Mouse (Mus musculus) embryo, embryonic 11 days (tissue): ENCODE results near the gene Hspa12a.
"Not testable (repeated sequence)": the region's sequence is repeated elsewhere in the genome, so short reads cannot be mapped to it uniquely, and the experiment has no call there.

Source experiments
- DNase-seq: peaks from one replicate; pipeline ENCODE4 v3.0.0-alpha.2; 2015

Gene Hspa12a

GRCm38 (mm10) chr19:58908018-58908417 is 35.4 kb downstream of the Hspa12a start:
- DNase-seq = no peak

DNA sequence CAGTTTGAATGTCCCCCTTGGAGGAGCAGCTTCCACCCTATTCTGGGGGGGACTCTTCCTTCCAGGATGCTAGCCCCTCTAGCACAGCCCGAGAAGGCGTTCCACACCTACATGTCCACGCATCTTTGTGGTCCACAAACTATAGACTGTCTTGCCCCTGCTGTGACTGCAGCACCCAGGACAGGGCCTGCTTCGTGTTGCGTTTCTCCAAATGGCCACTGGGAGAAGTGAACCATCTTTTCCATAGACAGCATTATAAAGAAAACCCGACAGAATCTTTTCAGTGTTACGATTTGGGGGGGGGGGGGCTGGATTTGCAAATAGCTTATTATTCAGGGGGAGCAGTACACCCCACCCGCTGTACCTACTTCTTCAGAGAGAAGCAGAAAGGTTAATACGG is 36.8 kb downstream of the Hspa12a start:
- no peak for DNase-seq

GRCm38 (mm10) chr19:58903899-58904327 is 39.5 kb downstream of the Hspa12a start:
- peak; percentile 86 for DNase-seq

DNA sequence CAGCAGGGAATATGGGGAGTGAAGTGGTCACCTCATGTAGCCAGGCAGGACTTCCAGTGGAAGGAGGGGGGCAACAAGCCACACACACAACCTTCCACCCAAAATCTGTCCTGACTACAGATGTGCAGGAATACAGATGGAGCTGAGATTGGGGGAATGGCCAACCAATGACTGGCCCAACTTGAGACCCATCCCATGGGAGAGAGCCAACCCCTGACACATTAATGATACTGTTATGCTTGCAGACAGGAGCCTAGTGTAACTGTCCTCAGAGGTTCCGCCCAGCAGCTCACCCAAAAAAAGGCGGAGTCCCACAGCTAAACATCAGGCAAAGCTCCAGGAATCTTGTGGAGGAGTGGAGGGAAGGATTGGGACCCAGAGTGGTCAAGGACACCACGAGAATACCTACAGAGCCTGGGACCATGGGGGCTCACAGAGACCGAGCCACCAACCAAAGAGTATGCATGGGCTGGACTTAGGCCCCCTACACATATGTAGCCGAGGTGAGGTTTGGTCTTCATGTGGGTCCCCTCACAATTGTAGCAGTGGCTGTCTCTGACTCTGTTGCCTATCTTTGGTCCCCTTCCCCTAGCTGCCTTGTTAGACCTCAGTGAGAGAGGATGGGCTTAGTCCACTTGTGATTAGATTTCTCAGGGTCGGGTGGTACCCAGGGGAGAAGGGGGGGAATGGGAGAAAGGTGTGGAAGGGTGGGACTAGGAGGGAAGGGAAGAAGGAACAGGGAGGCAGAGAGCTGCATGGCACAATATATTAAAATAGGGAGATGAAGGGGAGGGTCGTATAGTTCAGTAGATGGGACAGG is 40.2 kb downstream of the Hspa12a start:
- DNase-seq = no peak

- not testable (repeated sequence) for DNase-seq
Measured at GRCm38 (mm10) chr19:58900471-58900870, 43.0 kb downstream of the Hspa12a start.

DNA sequence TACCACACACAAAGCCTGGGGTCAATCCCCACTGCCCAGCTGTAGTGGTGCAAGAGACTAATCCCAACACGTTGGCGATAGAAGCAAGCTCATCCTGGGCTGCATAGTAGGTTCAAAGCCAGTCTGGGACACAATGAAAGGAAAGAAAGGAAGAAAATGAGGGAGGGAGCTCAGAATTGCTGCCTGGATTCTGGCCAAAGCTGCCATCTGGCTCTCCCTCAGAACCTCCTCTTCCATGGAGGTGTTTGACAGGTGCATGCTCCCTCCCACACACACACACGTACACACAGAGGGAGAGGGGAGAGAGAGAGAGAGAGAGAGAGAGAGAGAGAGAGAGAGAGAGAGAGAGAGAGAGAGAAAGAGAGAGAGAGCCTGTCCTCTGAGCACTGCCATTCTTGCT is 47.2 kb downstream of the Hspa12a start:
- no peak for DNase-seq

GRCm38 (mm10) chr19:58889306-58890038 is 54.0 kb downstream of the Hspa12a start:
- DNase-seq = no peak

DNA sequence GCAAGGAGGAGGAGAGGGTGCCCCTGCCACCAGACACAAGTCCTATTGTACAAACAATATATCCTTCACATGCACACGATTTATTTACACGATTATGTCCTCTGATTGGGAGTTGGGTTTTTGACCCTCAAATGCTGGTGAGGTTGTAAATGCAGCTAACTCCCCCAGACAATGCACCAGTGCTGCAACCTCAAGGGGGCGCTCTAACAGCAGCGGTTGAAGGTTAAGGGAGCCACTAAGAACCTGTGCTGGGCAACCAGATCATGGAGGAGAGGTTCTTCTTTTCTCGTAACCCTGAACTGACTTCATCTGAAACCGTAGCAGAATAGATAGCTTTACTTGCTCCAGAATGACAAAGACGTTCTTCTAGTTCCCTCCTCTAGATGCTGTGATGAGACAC is 57.0 kb downstream of the Hspa12a start:
- DNase-seq = no peak

- no peak for DNase-seq
Measured at GRCm38 (mm10) chr19:58883451-58883850, 60.0 kb downstream of the Hspa12a start.

GRCm38 (mm10) chr19:58882336-58882735 is 61.1 kb downstream of the Hspa12a start:
- DNase-seq = no peak

- DNase-seq = no peak
Measured at GRCm38 (mm10) chr19:58879330-58879957, 64.0 kb downstream of the Hspa12a start.

GRCm38 (mm10) chr19:58878560-58878959 is 64.9 kb downstream of the Hspa12a start:
- DNase-seq = no peak

GRCm38 (mm10) chr19:58873536-58873935 is 69.9 kb downstream of the Hspa12a start:
- DNase-seq = no peak

DNA sequence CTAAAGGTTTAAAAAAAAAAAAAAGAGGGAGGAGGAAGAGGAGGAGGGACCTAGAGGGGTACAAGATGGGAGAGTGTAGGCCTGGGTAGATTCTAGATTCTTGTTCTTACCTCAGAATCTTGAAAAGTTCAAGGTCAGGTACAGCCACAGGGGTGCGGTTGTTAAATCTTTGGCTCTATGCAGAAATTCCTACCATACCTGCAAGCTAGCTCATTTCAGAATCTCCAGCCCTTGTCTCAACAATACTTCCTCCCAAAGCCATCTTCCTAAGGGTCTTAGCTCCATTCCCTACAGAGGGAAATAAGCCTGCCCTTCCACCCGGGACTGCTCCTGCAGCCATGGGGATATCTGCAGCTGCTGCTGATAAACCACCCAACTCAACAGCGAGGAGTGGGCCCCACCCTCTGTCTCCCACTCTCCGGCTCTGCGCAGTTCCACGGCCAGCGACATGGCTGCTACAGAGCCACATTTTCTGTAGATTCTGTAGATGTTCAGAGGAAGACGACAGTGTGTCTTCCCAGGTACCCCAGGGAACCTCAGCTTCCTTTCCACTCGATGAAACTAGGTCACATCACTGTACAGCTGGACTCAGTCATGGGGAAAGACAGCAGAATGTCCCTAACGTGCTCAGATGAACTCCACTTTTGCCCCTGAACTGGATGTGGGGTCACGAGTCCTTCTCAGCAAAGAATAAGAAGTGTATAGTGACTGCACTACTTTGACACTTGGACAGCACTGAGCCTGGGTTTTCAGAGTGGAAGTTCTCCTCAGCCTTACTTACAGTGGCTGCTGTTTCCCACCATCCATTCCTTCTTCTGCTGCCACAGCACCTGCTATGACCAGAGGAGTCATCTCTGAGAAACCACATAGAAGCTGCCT is 70.8 kb downstream of the Hspa12a start:
- no peak for DNase-seq

GRCm38 (mm10) chr19:58871878-58872277 is 71.6 kb downstream of the Hspa12a start:
- DNase-seq = no peak

- peak; percentile 28 for DNase-seq
Measured at GRCm38 (mm10) chr19:58866651-58867050, 76.8 kb downstream of the Hspa12a start.

- no peak for DNase-seq
Measured at GRCm38 (mm10) chr19:58865224-58865623, 78.2 kb downstream of the Hspa12a start.

DNA sequence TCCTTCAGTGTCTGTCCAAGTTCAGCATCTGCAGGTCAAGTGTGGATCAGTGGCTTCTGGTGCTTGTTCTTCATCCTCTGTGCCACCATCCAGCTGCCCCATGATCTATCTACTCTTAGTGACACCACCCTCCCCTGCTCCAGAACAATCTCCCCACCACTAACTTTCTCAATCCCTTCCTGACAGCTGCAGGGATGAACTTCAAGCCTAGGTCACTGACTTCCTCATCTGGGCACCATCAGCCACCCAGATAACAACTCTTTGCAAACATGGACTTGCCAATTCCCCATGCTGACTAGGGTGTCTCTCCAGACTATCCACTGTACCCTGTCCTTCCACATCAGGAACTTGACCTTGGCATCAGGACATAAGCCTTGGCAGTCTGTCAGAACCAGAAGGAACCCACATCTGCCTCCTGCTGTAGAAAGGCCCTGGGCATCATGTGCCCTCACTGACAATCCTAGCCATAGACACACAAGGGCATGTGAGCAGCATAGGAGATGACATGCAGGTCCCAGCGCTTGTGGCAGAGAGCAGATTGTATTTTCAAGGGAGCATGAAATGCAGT is 79.4 kb downstream of the Hspa12a start:
- no peak for DNase-seq

- DNase-seq = no peak
Measured at GRCm38 (mm10) chr19:58861174-58861760, 82.2 kb downstream of the Hspa12a start.

DNA sequence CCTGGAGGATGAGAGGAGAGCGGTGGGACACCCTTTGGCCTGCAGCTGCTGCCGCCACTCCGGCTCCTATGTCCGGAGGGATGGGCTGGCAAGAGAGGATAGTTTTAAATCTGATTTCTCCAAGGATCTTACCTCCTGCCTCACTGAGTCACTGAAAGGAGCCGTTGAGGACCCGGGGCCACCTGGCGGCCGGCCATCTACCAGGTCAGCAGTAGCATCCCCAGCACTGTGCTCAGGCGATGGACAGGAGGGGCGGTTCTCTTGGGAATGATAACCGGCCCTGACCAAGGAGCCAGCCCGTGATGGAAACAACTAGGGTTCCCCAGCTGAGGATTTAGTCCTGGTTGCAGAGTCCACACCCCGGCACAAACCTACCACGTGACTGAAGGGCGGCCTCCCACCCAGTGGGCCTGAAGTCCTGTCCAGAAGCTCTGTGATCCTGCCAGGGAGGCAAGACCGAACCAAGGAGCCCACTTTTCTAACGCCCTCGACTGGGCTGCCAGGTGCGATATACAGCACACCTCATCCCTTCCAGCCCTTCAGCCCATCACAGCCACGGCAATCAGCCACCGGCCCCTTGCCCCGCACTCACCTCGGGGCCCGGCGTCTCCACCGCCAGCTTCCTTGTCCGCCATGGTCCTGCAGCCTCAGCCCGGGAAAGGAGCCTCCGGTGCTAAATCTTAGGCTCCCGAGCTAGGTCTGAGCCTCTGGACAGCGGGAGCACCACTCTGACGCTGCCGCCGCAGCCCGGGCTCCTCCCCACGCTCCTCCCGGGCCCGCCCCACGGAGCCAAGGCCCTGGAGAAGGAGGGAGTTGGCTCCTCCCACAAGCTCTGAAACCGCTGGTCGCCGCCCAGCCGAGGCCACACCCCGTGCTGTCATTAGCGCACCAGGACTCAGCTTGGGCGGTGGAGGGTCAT is 82.9 kb downstream of the Hspa12a start:
- DNase-seq = peak; percentile 94

DNA sequence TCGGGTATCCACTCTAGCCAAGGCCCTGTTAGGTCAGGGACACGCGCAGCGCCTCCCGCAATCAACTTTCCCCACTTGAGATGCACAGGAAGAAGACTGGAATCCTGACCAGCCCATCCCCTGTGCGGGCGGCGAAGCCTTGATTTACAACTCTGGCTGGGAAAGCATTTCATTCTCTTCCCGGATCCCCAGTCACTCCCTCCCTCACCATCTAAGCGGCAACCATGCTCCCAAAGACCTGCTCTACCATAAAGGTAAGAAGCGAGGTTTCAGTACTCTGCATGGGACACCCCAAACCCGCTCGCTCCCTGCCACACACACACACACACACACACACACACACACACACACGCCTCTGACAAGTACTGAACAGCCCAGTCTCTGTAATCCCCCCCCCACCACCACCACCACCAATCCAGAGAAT is 83.6 kb downstream of the Hspa12a start:
- DNase-seq = peak; percentile 33
